9 mouse cellular contexts compared by ENCODE assay signal in genomic region chr6:100059803-100060202, GRCm38 (mm10).
A peak's percentile ranks its signal among the peaks of the same experiment; 100 is the strongest.
DNase-seq lines count a peak whose midpoint lies in the region; ATAC-seq and TF ChIP-seq lines count a peak whose summit lies in the region.
"Had no signal": no experiment of that assay in that cellular context is flagged by ENCODE, and none has a peak within 500 bp of the region (broad histone marks: within the 10 kb centered on the region; RNA-seq: fewer than 3 reads in every experiment).

No protein-coding gene starts in this region.

- H3K4me3 ChIP-seq in forebrain, embryonic 13.5 days: no peak overlapping the region
- no peak overlapping the region for H3K4me3 ChIP-seq in forebrain, embryonic 12.5 days (replicated peaks)
- H3K4me3 ChIP-seq in kidney, adult 2 months (ENCODE audit: insufficient read depth, low read depth, low read length): no peak overlapping the region

- peak; percentile 84 for DNase-seq in brain, embryonic 14.5 days (ENCODE audit: low read depth)
- DNase-seq in frontal cortex, postnatal 14 days (ENCODE audit: low spot score in 2 of 2): peak; percentile 55 to 61
- peak; percentile 92 for DNase-seq in kidney, adult 2 months
- peak; percentile 54 to 73 for DNase-seq in left cerebral cortex, postnatal 25 days (ENCODE audit: low spot score in 2 of 2)
- peak; percentile 90 to 91 for DNase-seq in right cerebral cortex, postnatal 10 days (ENCODE audit: low spot score in 2 of 2)

- intact Hi-C loops in left cerebral cortex, postnatal 25 days (cut with DNase I): no loop called here

- H3K4me1 ChIP-seq in forebrain, embryonic 13.5 days: peaks cover 7% of the 10 kb centered on the region; the same call in 1 of the 2 replicates
- H3K4me1 ChIP-seq in forebrain, embryonic 12.5 days: no peaks in the 10 kb centered on the region
- H3K4me1 ChIP-seq in kidney, adult 2 months (ENCODE audit: control insufficient read depth, insufficient read depth, low read length): no peaks in the 10 kb centered on the region

- peaks cover 24% of the 10 kb centered on the region; the same call in 1 of the 2 replicates for H3K27me3 ChIP-seq in forebrain, embryonic 13.5 days
- peaks cover 35% of the 10 kb centered on the region for H3K27me3 ChIP-seq in forebrain, embryonic 12.5 days
- no peaks in the 10 kb centered on the region for H3K27me3 ChIP-seq in kidney, adult 2 months (replicated peaks; ENCODE audit: control insufficient read depth, insufficient read depth, low read length)

- no peak overlapping the region for H3K4me2 ChIP-seq in forebrain, embryonic 13.5 days
- no peak overlapping the region for H3K4me2 ChIP-seq in forebrain, embryonic 12.5 days

- peak; percentile 67 for ATAC-seq in forebrain, embryonic 13.5 days
- ATAC-seq in forebrain, embryonic 12.5 days (ENCODE audit: low FRiP score): no peak
- no peak for ATAC-seq in activated CD4-positive, CD25-positive, alpha-beta regulatory T cell, adult 4 months

- 52% methylated on average over 8 of the region's 8 CpGs for WGBS in forebrain, embryonic 13.5 days
- 74% methylated on average over 8 of the region's 8 CpGs for WGBS in forebrain, embryonic 12.5 days
- WGBS in kidney, adult 2 months: 26% methylated on average over 8 of the region's 8 CpGs

- TF ChIP-seq POLR2A in brain, embryonic 14.5 days (IDR thresholded peaks at IDR 0.05; ENCODE audit: borderline replicate concordance, extremely low read depth, insufficient read depth, insufficient read length, poor library complexity, severe bottlenecking): no peak
- no peak for TF ChIP-seq POLR2A in kidney, adult 2 months (IDR thresholded peaks at IDR 0.05; ENCODE audit: low read depth, low read length)

- no peak overlapping the region for H3K9ac ChIP-seq in forebrain, embryonic 13.5 days
- no peak overlapping the region for H3K9ac ChIP-seq in forebrain, embryonic 12.5 days

- TF ChIP-seq CTCF in brain, embryonic 14.5 days (IDR thresholded peaks at IDR 0.05; ENCODE audit: borderline replicate concordance, extremely low read depth, insufficient read depth, insufficient read length): no peak
- no peak for TF ChIP-seq CTCF in kidney, adult 2 months (conservative IDR thresholded peaks at IDR 0.05; ENCODE audit: insufficient read depth, insufficient read length, low read depth, low read length)

- H3K9me3 ChIP-seq in forebrain, embryonic 13.5 days (replicated peaks): no peaks in the 10 kb centered on the region
- H3K9me3 ChIP-seq in forebrain, embryonic 12.5 days: no peaks in the 10 kb centered on the region

- H3K36me3 ChIP-seq in forebrain, embryonic 13.5 days (ENCODE audit: poor library complexity, severe bottlenecking): no peaks in the 10 kb centered on the region
- no peaks in the 10 kb centered on the region for H3K36me3 ChIP-seq in forebrain, embryonic 12.5 days (replicated peaks)
- no peaks in the 10 kb centered on the region for H3K36me3 ChIP-seq in kidney, adult 2 months (ENCODE audit: control insufficient read depth, insufficient read depth, low read length)

- H3K27ac ChIP-seq in forebrain, embryonic 13.5 days: no peak overlapping the region
- no peak overlapping the region for H3K27ac ChIP-seq in forebrain, embryonic 12.5 days
- no peak overlapping the region for H3K27ac ChIP-seq in kidney, adult 2 months (ENCODE audit: insufficient read depth, low read depth, low read length)
- H3K27ac ChIP-seq: macrophage had no signal
